Mouse (Mus musculus) MEL (cell line): ENCODE measurements at regions not wholly inside any gene's neighbourhood (a gene's known extent, or its start where the extent isn't known, plus 50 kb on each side); places are given as distances from the start of the nearest gene placed in this dataset.

Experiments
- CHD1 ChIP-seq: IDR thresholded peaks from 2 replicates; pipeline ENCODE4 v1.6.1; 2012; ENCODE audit warnings: low read depth, mild to moderate bottlenecking, inconsistent platforms, low read length, improper control_type of control experiment
- CTCF ChIP-seq, 3 experiments: IDR thresholded peaks in 2 of 3; conservative IDR thresholded peaks in 1 of 3; 2 replicates each; pipeline ENCODE4 v1.5.1; 2011 to 2012; ENCODE audit warnings: low read length in 3 of 3, low read depth in 2 of 3, mild to moderate bottlenecking in 2 of 3, improper control_type of control experiment in 1 of 3, inconsistent platforms in 1 of 3, mixed read lengths in 1 of 3, moderate library complexity in 1 of 3; ENCODE audit not compliant: control insufficient read depth in 1 of 3, insufficient read depth in 1 of 3, poor library complexity in 1 of 3, severe bottlenecking in 1 of 3
- E2F4 ChIP-seq: IDR thresholded peaks from 2 replicates; pipeline ENCODE4 v1.6.1; 2011; ENCODE audit warnings: low read depth, low read length, improper control_type of control experiment, borderline replicate concordance
- EP300 ChIP-seq, 2 experiments: IDR thresholded peaks; 2 replicates each; pipeline ENCODE4 v1.6.1; 2011; ENCODE audit warnings: improper control_type of control experiment in 2 of 2, low read length in 2 of 2, low read depth in 1 of 2, mild to moderate bottlenecking in 1 of 2
- MAFK ChIP-seq: IDR thresholded peaks from 2 replicates; pipeline ENCODE4 v1.6.1; 2011; ENCODE audit warnings: low read depth, mild to moderate bottlenecking, low read length, improper control_type of control experiment, borderline replicate concordance
- MAZ ChIP-seq: IDR thresholded peaks from 2 replicates; pipeline ENCODE4 v1.6.1; 2012; ENCODE audit warnings: low read depth, mild to moderate bottlenecking, inconsistent platforms, low read length, improper control_type of control experiment
- MEF2A ChIP-seq: IDR thresholded peaks from 2 replicates; pipeline ENCODE4 v1.6.1; 2014; ENCODE audit warnings: low read depth, mild to moderate bottlenecking, inconsistent platforms, low read length, improper control_type of control experiment; ENCODE audit not compliant: poor library complexity, insufficient replicate concordance, severe bottlenecking; ENCODE audit errors: extremely low read depth
- MYB ChIP-seq: IDR thresholded peaks from 2 replicates; pipeline ENCODE4 v1.6.1; 2011; ENCODE audit warnings: mild to moderate bottlenecking, low read depth, low read length, improper control_type of control experiment
- MYC ChIP-seq: IDR thresholded peaks from 2 replicates; pipeline ENCODE4 v1.6.1; 2011; ENCODE audit warnings: low read depth, mild to moderate bottlenecking, low read length, improper control_type of control experiment, moderate library complexity
- POLR2A ChIP-seq, 2 experiments: IDR thresholded peaks; 2 replicates each; pipeline ENCODE4 v1.6.1; 2011 to 2012; ENCODE audit warnings: low read length in 2 of 2, mild to moderate bottlenecking in 2 of 2, control low read depth in 1 of 2, improper control_type of control experiment in 1 of 2, low read depth in 1 of 2, moderate library complexity in 1 of 2; ENCODE audit not compliant: control insufficient read depth in 1 of 2, insufficient read depth in 1 of 2, poor library complexity in 1 of 2
- ZC3H11A ChIP-seq: IDR thresholded peaks from 2 replicates; pipeline ENCODE4 v1.6.1; 2012; ENCODE audit warnings: low read depth, mild to moderate bottlenecking, inconsistent platforms, low read length, improper control_type of control experiment
- ZMIZ1 ChIP-seq: IDR thresholded peaks from 2 replicates; pipeline ENCODE4 v1.6.1; 2012; ENCODE audit warnings: low read depth, mild to moderate bottlenecking, inconsistent platforms, low read length, improper control_type of control experiment, moderate library complexity

- TF ChIP-seq MAFK (no peak), EP300 (IDR thresholded peaks at IDR 0.05; ENCODE audit: low read depth in 1 of 2, low read length in 2 of 2) (no peak), MEF2A (no peak), POLR2A (IDR thresholded peaks at IDR 0.05; ENCODE audit: control insufficient read depth in 1 of 2, insufficient read depth in 1 of 2, low read depth in 1 of 2, low read length in 2 of 2, poor library complexity in 1 of 2) (no peak), ZC3H11A (no peak), ZMIZ1 (no peak), CTCF (IDR thresholded peaks at IDR 0.05 in 2 of 3, conservative IDR thresholded peaks at IDR 0.05 in 1 of 3; ENCODE audit: control insufficient read depth in 1 of 3, insufficient read depth in 1 of 3, low read depth in 2 of 3, low read length in 3 of 3, poor library complexity in 1 of 3, severe bottlenecking in 1 of 3) (no peak), MYB (no peak), CHD1 (no peak), MYC (no peak), MAZ (no peak), E2F4 (no peak)
Observed at GRCm38 (mm10) chr11:18011101-18011733, 57.5 kb upstream of the Etaa1 start.
